Mouse (Mus musculus) stomach, postnatal 0 days (tissue): ENCODE data around the gene Cux1.

Source experiments
- CTCF ChIP-seq: IDR thresholded peaks from 2 replicates; pipeline ENCODE4 v1.5.1; 2016; ENCODE audit warnings: antibody characterized with exemption, low read depth, mild to moderate bottlenecking, moderate library complexity
- EP300 ChIP-seq: optimal IDR thresholded peaks from 2 replicates; pipeline ENCODE3; 2016; ENCODE audit warnings: antibody characterized with exemption

- TF ChIP-seq CTCF: no peak
- no peak for TF ChIP-seq EP300
Observed at GRCm38 (mm10) chr5:136518648-136519437, 48.4 kb downstream of the Cux1 start.
